In the genomic region with DNA sequence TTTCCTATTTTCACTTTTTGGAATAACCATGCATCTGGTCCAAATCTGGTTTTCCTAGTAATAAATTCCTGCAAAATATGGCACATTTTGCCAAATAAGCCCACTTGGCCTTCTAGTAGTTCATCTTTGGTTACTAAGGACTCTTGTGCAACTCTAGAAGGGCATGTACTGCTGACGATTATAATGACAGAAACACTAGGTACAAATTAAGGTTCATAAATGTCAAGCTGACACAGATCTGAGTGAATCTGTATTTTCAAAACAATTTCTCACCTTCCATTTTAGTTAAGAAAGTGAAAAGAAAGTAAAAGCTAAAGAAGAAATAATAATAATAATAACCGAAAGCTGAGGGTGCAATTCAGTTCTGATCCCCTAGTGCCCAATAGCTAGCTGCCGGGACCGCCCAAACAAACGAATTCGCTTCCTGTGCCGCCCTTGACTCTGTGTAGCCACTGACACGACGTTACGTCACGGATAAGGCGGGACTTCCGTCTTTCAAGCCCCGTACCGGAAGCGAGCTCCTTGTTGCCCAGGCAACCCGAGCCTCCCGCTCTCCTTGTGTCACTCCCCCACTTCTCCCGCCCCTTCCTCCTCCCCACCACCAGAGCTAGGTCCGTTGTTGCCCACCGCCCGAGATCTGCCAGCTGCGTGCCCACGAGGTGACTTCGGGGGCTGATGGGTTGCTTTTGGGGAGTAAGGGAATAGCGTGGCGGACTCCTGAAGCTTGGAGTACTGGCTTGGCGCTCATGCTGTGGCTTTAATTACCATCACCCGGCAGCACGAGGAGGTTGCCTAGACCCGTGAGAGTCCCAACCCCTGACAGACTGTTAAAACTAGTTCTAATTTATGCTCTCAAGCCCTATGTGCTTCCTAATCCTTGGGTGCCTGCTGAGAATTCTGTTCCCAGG, we compare ENCODE assay signal across 8 mouse cellular contexts. TPM values are rescaled to one million over a fixed set of nuclear protein-coding genes. Genes with fewer than 3 reads are reported as not detected.
DNase-seq lines count a peak whose midpoint lies in the region; ATAC-seq lines count a peak whose summit lies in the region.

A gene (plus strand): TSS at position 563 of the 908 bp plus-strand sequence.

- ATAC-seq in hindbrain, embryonic 12.5 days (ENCODE audit: low FRiP score), result peak; percentile 96

- peak within 1 kb of the TSS; percentile 51 for H3K4me2 ChIP-seq in hindbrain, embryonic 12.5 days (replicated peaks)

- H3K27me3 ChIP-seq in hindbrain, embryonic 12.5 days, result 0 out of 2 replicates have a peak, but pooled peaks cover 2% of the 10 kb centered on the region

- no peaks in the 10 kb centered on the region for H3K9me3 ChIP-seq in hindbrain, embryonic 12.5 days (replicated peaks)

- H3K27ac ChIP-seq in hindbrain, embryonic 12.5 days, result peak within 1 kb of the TSS; percentile 79

- H3K36me3 ChIP-seq in hindbrain, embryonic 12.5 days, result no peaks in the 10 kb centered on the region

- DNase-seq in NIH3T3 (ENCODE audit: low read depth), result peak; percentile 96
- peak; percentile 97 for DNase-seq in cerebellum, postnatal 10 days
- peak; percentile 91 to 95 for DNase-seq in frontal cortex, postnatal 10 days (ENCODE audit: low spot score in 2 of 2)
- peak; percentile 88 to 97 for DNase-seq in layer of hippocampus, postnatal 14 days (ENCODE audit: low spot score in 2 of 2)
- peak; percentile 95 for DNase-seq in lung, postnatal 14 days
- DNase-seq in retina, adult 2 months (ENCODE audit: low read depth, low spot score), result peak; percentile 89
- peak; percentile 89 to 94 for DNase-seq in thymus, postnatal 36 days

- peak within 1 kb of the TSS; percentile 47 for H3K9ac ChIP-seq in hindbrain, embryonic 12.5 days

- peaks cover 8% of the 10 kb centered on the region for H3K4me1 ChIP-seq in hindbrain, embryonic 12.5 days

- peak within 1 kb of the TSS; percentile 44 for H3K4me3 ChIP-seq in hindbrain, embryonic 12.5 days

- 19% methylated on average over 30 of the region's 31 CpGs for WGBS in hindbrain, embryonic 12.5 days

RNA-seq across cellular contexts. Expression of the gene that starts here (rescaled TPM):
- polyA plus RNA-seq in hindbrain, embryonic 12.5 days (2016; fragmentation: Nextera tagmentation; extraction: Ambion mirVana), result 10.4 and 11.7 TPM in 2 replicates
- 10 to 100 TPM in 1 of 2 experiments, 1 to 10 TPM in 1; 9.9 to 11.4 TPM for total RNA-seq in layer of hippocampus, postnatal 14 days (2021)

Comparison
In these comparisons a context has a peak if more than half of its experiments do, and no peak if none do; other contexts are left out.
1. Peak in every context shown above with its lines: DNase-seq, ATAC-seq, H3K4me3 ChIP-seq and H3K27ac ChIP-seq.